Mouse (Mus musculus) CD4-positive, CD25-positive, alpha-beta regulatory T cell (primary cell): ENCODE results near the gene Pde12. TPM values are rescaled to one million over a fixed set of nuclear protein-coding genes. Genes with fewer than 3 reads are reported as not detected.

Experiments
- polyA plus RNA-seq: library from polyadenylated mRNA; unstranded; fragments of 100-300 nt; shearing (Covaris generic); gene quantifications from one replicate; pipeline ENCODE4 v1.2.1, GENCODE M21; 2017

The Pde12 gene
- polyA plus RNA-seq: 14.8 TPM

DNA sequence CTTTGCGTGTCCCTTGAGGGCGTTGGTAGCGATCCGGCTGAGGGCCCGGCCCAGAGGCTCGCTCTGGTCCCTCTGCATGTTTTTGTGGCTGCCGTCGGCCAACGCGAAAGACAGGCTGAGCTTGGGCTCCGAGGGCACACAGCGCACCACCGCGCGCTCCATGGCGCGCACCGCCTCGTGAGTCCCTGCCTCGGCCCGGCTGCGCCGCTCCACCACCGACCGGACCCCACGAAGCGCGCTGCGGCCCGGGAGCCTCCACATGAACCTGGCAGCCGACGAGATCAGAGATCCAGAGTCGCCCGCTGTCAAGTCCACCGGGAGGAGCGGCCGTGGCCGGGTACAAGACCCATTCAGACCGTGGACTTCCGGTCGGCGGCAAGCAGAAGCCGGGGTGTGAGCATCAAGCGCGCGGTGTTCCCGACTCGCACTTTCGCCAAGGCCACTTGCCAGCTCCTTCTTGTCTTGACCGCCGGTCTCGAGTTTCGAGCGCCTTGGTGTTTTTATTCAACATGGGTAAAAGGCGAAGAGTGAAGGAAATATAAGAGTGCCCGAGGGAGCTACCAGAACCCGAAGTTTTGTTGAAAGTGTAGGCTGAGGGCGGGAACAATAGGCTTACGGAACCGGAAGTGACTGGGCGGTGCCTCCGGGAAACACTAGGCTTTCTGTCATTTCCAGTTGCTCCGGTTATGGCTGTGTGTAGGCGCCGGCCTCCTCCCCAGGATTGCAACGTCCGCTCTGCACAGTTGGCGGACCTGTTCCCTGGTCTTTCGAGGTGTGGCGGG lies at the start of gene Pde12:
TSS of gene Pde12 (minus strand) at position 592 of the 782 bp plus-strand sequence.

DNA sequence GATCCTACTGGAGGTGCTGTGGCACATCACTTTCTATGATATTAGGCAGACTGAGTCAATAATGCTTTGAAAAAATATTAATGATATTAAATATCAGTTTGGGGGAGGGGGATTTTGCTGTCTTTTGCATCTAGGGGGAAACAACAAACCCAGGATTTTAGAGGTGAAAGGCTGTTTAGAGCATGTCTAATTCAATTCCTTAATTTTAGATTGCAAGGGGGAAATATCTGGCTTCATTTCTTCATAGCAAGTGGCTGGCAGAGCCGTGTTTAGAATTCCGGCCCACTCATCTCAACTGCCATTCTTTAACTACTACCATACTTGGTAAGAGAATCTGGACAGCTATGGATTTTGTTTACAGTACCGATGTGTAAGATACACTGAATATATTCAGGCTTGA lies 23.3 kb upstream of the Pde12 start, which contains the start of gene Dnah12:
TSS of gene Dnah12 (plus strand) at position 301 of the 400 bp plus-strand sequence.

DNA sequence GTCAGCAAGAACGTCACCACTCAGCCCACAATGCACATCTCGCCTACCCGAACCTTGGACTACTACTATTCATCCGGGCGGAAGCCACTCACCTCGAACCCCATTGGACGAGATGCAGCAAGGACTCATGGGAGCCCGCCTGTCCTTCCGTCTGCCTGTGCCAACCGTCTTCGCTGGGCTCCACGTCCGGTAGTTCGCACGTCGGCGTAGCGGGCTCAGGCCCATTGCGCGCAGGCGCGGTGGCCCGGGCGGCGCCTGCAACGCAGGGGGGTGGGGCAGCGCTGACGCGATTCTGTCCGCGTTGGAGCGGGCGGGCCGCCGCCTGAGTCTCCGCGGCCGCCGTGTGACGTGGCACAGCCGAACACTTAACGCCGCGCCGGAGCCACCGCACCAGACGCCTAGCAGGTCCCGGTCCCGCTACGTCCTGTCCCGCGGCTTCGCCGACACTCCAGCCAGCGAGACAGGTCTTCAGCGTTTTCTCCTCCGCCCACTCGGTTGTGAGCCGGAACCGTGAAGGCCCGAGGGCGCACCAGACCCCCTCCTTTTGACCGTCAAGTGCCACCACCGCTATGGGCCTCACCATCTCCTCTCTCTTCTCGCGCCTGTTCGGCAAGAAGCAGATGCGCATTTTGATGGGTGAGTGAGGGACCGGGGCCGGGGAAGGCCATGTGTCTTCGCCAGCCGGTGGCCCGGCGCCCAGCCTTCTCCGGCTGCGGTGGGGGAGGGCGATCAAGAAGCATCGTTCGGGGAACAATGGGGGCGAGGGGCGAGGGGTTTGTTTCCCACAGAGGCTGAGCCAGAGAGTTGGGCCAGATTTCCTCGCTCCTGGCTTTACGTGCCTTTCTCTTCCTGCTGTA lies 31.6 kb downstream of the Pde12 start, which contains the start of gene Arf4:
TSS of gene Arf4 (plus strand) at position 224 of the 857 bp plus-strand sequence.

Other genes with a start within 250 kb of the Pde12 start
- 49.4 TPM for gene Slmap, start 135.0 kb downstream of the Pde12 start, polyA plus RNA-seq
- 24.8 TPM for gene Dennd6a, start 96.0 kb downstream of the Pde12 start, polyA plus RNA-seq
- gene Arf4, start 31.8 kb downstream of the Pde12 start, polyA plus RNA-seq: 232 TPM
- gene Dnah12, start 23.4 kb upstream of the Pde12 start, polyA plus RNA-seq: 0.06 TPM
- gene Asb14, start 224.7 kb upstream of the Pde12 start, polyA plus RNA-seq: 0.26 TPM